Mouse (Mus musculus): Measurements from ENCODE around the gene Prf1. TPM values are rescaled to one million over a fixed set of nuclear protein-coding genes. Genes with fewer than 3 reads are reported as not detected.

The Prf1 gene
- polyA plus RNA-seq, 1 experiment = 5.7 TPM

GRCm38 (mm10) chr10:61273844-61274215, 23.8 kb upstream of the Prf1 start:
- peaks cover 3% of the 10 kb centered on the region; the same call in 1 of the 2 replicates for H3K27me3 ChIP-seq (ENCODE audit: control insufficient read depth, insufficient read depth, low read length)

GRCm38 (mm10) chr10:61274532-61274931, 23.1 kb upstream of the Prf1 start:
- H3K4me1 ChIP-seq (replicated peaks; ENCODE audit: control insufficient read depth, insufficient read depth, low read length) = peaks cover 11% of the 10 kb centered on the region; the same call in 1 of the 2 replicates

More at GRCm38 (mm10) chr10:61273844-61274215, 23.8 kb upstream of the Prf1 start:
- no peak for DNase-seq
- Histone ChIP-seq H3K27ac (ENCODE audit: control insufficient read depth, insufficient read depth, low read length) (no peak overlapping the region), H3K36me3 (ENCODE audit: control insufficient read depth, insufficient read depth, low read length) (no peaks in the 10 kb centered on the region), H3K4me3 (ENCODE audit: control insufficient read depth, insufficient read depth, low read length) (no peak overlapping the region), H3K4me1 (replicated peaks; ENCODE audit: control insufficient read depth, insufficient read depth, low read length) (peaks cover 11% of the 10 kb centered on the region; the same call in 1 of the 2 replicates)
- 51% methylated on average over 7 of the region's 7 CpGs for WGBS
- TF ChIP-seq CTCF (IDR thresholded peaks at IDR 0.05; ENCODE audit: borderline replicate concordance, control insufficient read depth, extremely low read depth, insufficient read depth, low read length, poor library complexity) (no peak), POLR2A (IDR thresholded peaks at IDR 0.05; ENCODE audit: control insufficient read depth, extremely low read depth, insufficient read depth, low read length, poor library complexity) (no peak)

GRCm38 (mm10) chr10:61275669-61276110, 21.9 kb upstream of the Prf1 start:
- no peaks in the 10 kb centered on the region for H3K36me3 ChIP-seq (ENCODE audit: control insufficient read depth, insufficient read depth, low read length)
- TF ChIP-seq CTCF (IDR thresholded peaks at IDR 0.05; ENCODE audit: borderline replicate concordance, control insufficient read depth, extremely low read depth, insufficient read depth, low read length, poor library complexity) = peak; percentile 52; the same call in 1 of the 2 replicates
- TF ChIP-seq POLR2A (IDR thresholded peaks at IDR 0.05; ENCODE audit: control insufficient read depth, extremely low read depth, insufficient read depth, low read length, poor library complexity) = no peak
- H3K4me1 ChIP-seq (replicated peaks; ENCODE audit: control insufficient read depth, insufficient read depth, low read length) = peaks cover 11% of the 10 kb centered on the region; the same call in 1 of the 2 replicates
- peak; percentile 31 for DNase-seq
- peaks cover 3% of the 10 kb centered on the region; the same call in 1 of the 2 replicates for H3K27me3 ChIP-seq (ENCODE audit: control insufficient read depth, insufficient read depth, low read length)
- no peak overlapping the region for H3K27ac ChIP-seq (ENCODE audit: control insufficient read depth, insufficient read depth, low read length)
- WGBS = 2% methylated on average over 5 of the region's 5 CpGs
- no peak overlapping the region for H3K4me3 ChIP-seq (ENCODE audit: control insufficient read depth, insufficient read depth, low read length)

More at GRCm38 (mm10) chr10:61274532-61274931, 23.1 kb upstream of the Prf1 start:
- no peak overlapping the region for H3K27ac ChIP-seq (ENCODE audit: control insufficient read depth, insufficient read depth, low read length)
- DNase-seq = no peak
- H3K4me3 ChIP-seq (ENCODE audit: control insufficient read depth, insufficient read depth, low read length) = no peak overlapping the region
- H3K27me3 ChIP-seq (ENCODE audit: control insufficient read depth, insufficient read depth, low read length) = peaks cover 3% of the 10 kb centered on the region; the same call in 1 of the 2 replicates
- no peaks in the 10 kb centered on the region for H3K36me3 ChIP-seq (ENCODE audit: control insufficient read depth, insufficient read depth, low read length)
- WGBS = 74% methylated on average over 2 of the region's 2 CpGs
- TF ChIP-seq CTCF (IDR thresholded peaks at IDR 0.05; ENCODE audit: borderline replicate concordance, control insufficient read depth, extremely low read depth, insufficient read depth, low read length, poor library complexity) = no peak
- no peak for TF ChIP-seq POLR2A (IDR thresholded peaks at IDR 0.05; ENCODE audit: control insufficient read depth, extremely low read depth, insufficient read depth, low read length, poor library complexity)

- peaks cover 3% of the 10 kb centered on the region; the same call in 1 of the 2 replicates for H3K27me3 ChIP-seq (ENCODE audit: control insufficient read depth, insufficient read depth, low read length)
- no peak for TF ChIP-seq POLR2A (IDR thresholded peaks at IDR 0.05; ENCODE audit: control insufficient read depth, extremely low read depth, insufficient read depth, low read length, poor library complexity)
- no peak for TF ChIP-seq CTCF (IDR thresholded peaks at IDR 0.05; ENCODE audit: borderline replicate concordance, control insufficient read depth, extremely low read depth, insufficient read depth, low read length, poor library complexity)
- H3K4me1 ChIP-seq (replicated peaks; ENCODE audit: control insufficient read depth, insufficient read depth, low read length) = peaks cover 11% of the 10 kb centered on the region; the same call in 1 of the 2 replicates
Observed at GRCm38 (mm10) chr10:61277051-61277450, 20.6 kb upstream of the Prf1 start.

GRCm38 (mm10) chr10:61277918-61278674, 19.5 kb upstream of the Prf1 start:
- peaks cover 6% of the 10 kb centered on the region; the same call in 1 of the 2 replicates for H3K4me1 ChIP-seq (replicated peaks; ENCODE audit: control insufficient read depth, insufficient read depth, low read length)
- no peak for DNase-seq
- H3K27me3 ChIP-seq (ENCODE audit: control insufficient read depth, insufficient read depth, low read length) = peaks cover 3% of the 10 kb centered on the region; the same call in 1 of the 2 replicates
- 43% methylated on average over 14 of the region's 14 CpGs for WGBS
- H3K27ac ChIP-seq (ENCODE audit: control insufficient read depth, insufficient read depth, low read length) = no peak overlapping the region
- TF ChIP-seq POLR2A (IDR thresholded peaks at IDR 0.05; ENCODE audit: control insufficient read depth, extremely low read depth, insufficient read depth, low read length, poor library complexity) (no peak), CTCF (IDR thresholded peaks at IDR 0.05; ENCODE audit: borderline replicate concordance, control insufficient read depth, extremely low read depth, insufficient read depth, low read length, poor library complexity) (no peak)
- H3K36me3 ChIP-seq (ENCODE audit: control insufficient read depth, insufficient read depth, low read length) = no peaks in the 10 kb centered on the region
- no peak overlapping the region for H3K4me3 ChIP-seq (ENCODE audit: control insufficient read depth, insufficient read depth, low read length)

More at GRCm38 (mm10) chr10:61277051-61277450, 20.6 kb upstream of the Prf1 start:
- Histone ChIP-seq H3K4me3 (ENCODE audit: control insufficient read depth, insufficient read depth, low read length) (no peak overlapping the region), H3K27ac (ENCODE audit: control insufficient read depth, insufficient read depth, low read length) (no peak overlapping the region), H3K36me3 (ENCODE audit: control insufficient read depth, insufficient read depth, low read length) (no peaks in the 10 kb centered on the region)
- WGBS = 93% methylated on average over 6 of the region's 6 CpGs
- no peak for DNase-seq

GRCm38 (mm10) chr10:61281115-61281514, 16.5 kb upstream of the Prf1 start:
- Histone ChIP-seq H3K27ac (ENCODE audit: control insufficient read depth, insufficient read depth, low read length) (no peak overlapping the region), H3K4me1 (replicated peaks; ENCODE audit: control insufficient read depth, insufficient read depth, low read length) (no peaks in the 10 kb centered on the region; the same call in 1 of the 2 replicates), H3K27me3 (ENCODE audit: control insufficient read depth, insufficient read depth, low read length) (no peaks in the 10 kb centered on the region), H3K4me3 (ENCODE audit: control insufficient read depth, insufficient read depth, low read length) (no peak overlapping the region), H3K36me3 (ENCODE audit: control insufficient read depth, insufficient read depth, low read length) (no peaks in the 10 kb centered on the region)
- 92% methylated on average over 5 of the region's 5 CpGs for WGBS
- TF ChIP-seq CTCF (IDR thresholded peaks at IDR 0.05; ENCODE audit: borderline replicate concordance, control insufficient read depth, extremely low read depth, insufficient read depth, low read length, poor library complexity) (no peak), POLR2A (IDR thresholded peaks at IDR 0.05; ENCODE audit: control insufficient read depth, extremely low read depth, insufficient read depth, low read length, poor library complexity) (no peak)
- no peak for DNase-seq

Measured in thymus, adult 2 months (tissue).